Mouse (Mus musculus): ENCODE measurements at regions not wholly inside any gene's neighbourhood (a gene's known extent, or its start where the extent isn't known, plus 50 kb on each side); places are given as distances from the start of the nearest gene placed in this dataset.

DNA sequence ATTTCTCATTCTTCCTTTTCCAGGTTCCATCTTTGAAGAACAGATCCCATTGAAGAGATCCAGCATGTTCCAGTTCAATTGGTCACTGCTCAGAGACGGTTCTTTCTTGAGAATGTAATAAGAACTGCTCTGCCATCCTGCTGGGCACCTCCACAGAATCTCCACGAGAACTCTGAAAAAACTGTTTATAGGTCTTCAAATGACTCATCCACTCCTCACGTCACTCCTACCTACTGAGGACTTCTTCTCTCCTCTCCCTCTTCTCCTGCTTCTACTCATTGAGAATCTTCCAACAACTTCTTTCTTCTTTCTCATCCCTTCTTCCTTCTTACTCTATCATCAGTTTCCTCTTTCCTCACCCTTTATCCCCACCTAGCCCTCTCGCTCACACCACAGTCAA, 294.6 kb upstream of the Adgrl2 start:
- no peak for DNase-seq (ENCODE audit: low spot score in 2 of 2)

DNA sequence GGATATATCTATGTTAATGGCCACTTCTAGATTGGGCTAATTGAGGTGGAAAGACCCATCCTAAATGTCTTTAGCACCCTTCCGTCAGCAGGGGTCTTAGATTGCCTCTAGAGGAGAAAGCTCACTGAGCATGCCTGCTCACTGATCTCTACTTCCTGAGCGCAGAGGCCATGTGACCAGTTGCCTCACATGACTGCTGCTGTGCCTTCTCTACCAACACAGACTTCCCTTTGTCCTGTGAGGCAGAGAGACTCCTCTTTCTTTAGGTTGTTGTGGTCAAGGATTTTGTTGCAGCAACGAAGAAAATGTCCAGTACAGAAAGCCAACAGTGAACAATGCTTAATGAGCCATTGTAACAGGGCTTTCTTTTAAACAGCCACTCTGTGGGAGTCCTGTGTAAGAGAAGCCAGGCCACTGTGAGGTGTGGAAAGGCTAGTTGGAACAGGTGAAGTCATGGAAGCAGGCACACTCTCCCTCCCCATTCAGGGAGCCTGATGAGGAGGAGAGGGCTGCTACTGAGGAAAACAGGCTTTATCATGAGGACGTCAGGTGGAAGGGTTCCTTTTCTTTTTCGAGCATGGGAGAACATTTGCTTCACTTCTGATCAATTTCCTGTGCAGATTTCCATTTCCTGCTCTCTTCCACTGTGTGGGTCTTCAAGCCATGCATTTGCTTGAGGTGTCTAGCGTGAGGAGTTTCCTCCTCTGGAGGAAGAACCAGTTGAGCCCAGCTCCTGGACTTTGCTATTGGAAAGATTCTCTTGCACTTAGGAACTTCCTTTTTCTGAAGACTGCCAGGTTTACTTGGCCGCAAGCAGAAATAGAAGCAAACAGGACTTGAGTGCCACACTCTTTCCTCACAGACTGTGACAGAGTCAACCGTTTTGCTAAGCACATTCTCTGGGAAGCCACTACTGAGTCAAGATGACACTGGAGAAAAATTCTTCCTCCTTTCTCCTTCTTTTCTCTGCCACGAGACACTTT, 290.7 kb upstream of the Adgrl2 start:
- no peak for DNase-seq (ENCODE audit: low spot score in 2 of 2)

DNA sequence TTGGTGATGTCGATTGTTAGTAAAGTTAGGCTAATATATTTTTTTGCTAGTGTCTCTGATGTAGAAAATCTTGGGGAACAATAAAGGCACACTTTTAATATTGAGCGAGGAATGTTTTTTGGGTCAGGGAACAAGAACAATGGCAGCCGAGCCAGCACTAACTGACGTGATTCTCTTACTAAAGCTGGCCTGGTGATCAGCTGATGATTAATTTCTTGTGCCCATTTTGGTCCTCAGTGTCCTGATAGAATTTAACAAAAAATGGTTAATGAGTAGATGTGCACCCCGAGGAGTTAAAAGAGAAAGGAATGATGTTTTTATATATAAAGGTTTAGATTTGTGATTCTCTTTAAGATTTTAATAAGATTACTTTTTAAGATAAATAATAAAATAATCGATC, 289.0 kb upstream of the Adgrl2 start:
- DNase-seq (ENCODE audit: low spot score in 2 of 2), result no peak

DNA sequence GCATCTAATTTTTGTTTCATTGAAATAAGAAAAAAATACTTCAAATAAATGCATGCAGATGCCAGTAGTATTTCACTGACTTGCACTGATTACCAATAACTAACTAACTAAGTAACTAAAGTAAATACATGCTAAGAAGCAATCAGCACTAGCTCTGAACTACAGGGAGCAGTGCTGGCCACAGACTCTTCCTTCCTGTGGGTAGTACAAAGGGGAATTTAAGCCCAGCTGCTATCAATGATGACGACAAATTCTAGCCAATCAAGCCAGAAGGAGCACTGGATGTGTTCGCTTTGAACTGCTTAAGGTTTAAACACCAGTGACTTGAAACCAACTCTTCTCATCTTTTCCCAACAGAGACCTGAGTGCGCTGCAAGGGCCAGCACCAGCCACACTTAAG, 287.5 kb upstream of the Adgrl2 start:
- DNase-seq (ENCODE audit: low spot score in 2 of 2), result no peak

DNA sequence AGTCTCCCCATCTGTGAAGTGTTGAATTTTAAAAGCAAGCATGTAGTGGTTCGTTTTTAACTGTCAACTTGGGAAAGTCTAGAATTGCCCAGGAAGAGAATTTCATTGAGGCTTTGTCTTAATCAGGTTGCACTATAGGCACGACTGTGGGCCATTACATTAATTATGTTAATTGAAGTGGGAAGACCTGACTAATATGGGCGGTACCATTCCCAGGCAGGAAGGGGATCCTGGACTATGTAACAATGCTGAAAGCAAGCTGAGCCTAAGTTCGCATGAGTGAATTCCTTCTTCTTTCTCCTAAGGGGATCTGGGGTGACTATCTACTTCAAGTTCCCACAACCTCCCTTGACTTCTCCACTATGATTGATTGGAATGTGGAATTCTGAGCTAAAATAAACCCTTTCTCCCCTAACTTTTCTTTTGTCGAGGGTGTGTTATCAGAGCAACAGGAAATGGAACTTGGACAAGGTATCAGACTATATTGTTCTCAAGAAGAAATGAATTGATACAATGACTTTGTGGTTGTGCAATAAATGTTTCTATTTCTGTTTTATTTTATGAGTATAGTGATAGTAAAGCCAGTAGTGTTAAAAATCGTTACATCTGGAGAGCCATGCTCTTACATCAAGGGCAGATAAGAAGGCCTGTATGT, 285.2 kb upstream of the Adgrl2 start:
- DNase-seq (ENCODE audit: low spot score in 2 of 2), result no peak

DNA sequence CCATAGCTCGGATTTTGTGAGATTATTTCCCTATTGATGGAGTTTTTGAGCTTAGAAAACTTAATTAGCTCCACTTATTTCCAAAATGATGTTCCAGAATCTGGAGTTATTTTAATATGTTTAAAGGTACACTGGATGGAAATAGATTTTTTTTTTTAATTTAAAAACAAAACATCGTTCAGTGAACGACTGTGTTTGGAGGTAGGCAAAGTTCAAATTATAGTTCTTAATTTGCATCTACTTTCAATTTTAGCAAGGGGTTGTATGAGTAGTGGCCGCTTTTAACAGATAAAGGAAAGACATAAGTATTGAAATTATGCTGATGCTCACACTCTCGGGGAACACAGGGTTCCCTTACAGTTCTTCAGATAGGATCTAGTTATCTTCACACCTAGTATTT, 284.6 kb upstream of the Adgrl2 start:
- DNase-seq (ENCODE audit: low spot score in 2 of 2), result no peak

DNA sequence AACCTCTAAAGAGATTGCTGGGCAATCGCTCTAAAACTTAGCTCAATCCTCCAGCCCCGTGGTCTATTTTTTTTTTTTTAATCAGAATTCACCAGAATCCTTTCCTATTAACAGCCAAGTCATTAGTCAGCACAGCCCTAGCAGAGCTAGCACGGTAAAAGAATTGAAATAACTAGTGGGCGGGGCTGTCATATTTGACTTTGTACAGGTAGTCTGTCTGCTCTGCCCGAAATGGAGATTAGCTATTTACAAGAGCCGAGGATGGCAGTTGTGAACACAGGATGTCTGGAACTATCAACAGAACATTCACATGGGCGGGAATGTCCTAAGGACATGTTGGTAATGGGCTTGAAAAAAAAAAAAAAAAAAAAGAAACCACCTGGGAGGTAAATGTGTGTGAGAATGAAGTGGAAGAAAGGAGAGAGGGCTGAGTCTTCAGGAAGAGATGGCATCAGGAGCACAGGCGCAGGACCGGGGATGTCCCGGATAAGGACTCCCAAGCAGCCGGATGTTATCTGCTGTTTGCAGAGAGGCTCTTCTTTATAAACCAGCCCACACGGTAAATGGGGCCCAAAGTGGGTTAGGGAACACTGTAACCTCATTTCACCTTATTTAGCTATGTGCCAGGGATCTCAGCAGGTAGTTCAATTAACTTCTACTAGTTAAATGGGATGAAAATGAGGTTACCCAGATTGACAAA, 283.8 kb upstream of the Adgrl2 start:
- no peak for DNase-seq (ENCODE audit: low spot score in 2 of 2)

DNA sequence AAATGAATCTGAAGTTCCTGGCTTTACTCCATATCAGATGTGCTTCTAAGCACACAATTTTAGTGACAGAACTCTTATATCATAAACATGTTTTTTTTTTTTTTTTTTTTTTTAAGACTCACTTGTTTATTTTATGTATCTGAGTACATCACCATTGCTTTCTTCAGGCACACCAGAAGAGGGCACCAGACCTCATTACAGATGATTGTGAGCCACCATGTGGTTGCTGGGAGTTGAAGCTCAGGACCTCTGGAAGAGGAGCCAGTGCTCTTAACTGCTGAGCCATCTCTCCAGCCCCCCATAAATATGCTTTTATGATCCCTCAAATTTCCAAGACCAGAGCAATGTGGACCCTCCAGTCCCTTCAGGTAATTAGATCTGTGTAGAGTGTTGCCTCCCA, 280.1 kb upstream of the Adgrl2 start:
- no peak for DNase-seq (ENCODE audit: low spot score in 2 of 2)

DNA sequence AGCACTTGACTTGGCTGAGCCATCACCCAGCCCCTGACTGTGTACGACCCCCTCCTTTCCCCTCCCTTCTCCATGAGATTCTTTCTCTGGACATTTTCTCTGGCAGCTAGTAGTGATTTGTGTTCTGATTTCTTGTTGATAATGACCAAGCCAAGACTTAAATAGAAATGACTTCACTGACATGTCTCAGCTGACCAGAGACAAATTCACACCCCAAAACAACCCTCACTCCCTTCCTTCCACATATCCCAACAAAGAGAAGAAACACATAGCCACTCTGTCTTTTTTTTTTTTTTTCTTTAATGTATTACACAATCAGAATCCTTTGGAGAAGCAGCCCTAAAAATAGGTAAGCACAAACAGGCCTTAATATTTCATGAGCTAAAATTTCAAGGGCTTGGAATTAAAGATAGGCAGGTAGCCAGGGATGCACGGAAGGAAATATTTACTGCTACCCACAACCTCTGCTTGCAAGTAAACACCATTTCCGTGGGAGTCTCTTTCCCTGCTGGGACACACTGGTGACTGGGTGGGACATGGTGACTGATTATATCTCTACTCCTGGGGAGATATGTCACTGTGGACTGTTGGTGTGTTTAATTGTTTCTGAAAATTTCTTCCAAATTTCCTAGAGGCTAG, 272.1 kb upstream of the Adgrl2 start:
- no peak for DNase-seq (ENCODE audit: low spot score in 2 of 2)

DNA sequence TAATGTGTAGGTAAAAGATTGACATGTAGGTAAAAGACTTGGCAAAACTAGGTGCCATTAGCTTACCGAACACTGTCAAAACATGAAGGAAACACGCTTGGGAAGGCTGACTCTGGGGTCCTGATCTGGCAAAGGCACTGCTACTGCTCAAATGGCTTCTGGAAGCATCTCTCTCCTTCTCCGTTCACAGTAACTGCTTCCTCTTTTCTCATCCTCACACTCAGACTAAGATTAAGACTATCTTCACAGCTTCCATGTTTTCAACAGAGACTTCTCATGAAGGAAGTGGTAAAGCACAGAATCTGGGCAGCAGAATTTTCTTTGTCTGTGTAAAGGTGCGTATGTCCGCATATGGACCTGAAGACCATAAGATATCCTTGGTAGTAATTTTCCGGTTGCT, 271.4 kb upstream of the Adgrl2 start:
- DNase-seq (ENCODE audit: low spot score in 2 of 2), result no peak

DNA sequence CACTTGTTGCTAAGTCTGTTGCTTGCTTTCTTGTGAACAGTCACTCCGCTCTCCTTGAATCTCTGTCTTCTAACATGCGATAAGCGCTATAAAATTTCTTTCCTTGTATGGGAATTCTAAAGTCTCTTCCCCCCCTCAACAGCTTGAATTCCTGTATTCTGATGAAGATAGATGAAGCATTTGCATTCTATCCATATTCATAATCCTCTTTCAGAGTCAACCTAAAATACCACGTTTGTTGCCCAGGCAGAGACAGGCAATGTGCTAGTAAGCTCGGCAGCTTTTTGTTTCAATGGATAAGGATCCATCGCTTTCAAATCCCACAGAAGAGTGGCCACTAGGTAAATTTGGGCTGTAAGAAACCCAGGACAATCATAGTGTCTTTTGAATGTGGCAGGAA, 268.5 kb upstream of the Adgrl2 start:
- no peak for DNase-seq (ENCODE audit: low spot score in 2 of 2)

DNA sequence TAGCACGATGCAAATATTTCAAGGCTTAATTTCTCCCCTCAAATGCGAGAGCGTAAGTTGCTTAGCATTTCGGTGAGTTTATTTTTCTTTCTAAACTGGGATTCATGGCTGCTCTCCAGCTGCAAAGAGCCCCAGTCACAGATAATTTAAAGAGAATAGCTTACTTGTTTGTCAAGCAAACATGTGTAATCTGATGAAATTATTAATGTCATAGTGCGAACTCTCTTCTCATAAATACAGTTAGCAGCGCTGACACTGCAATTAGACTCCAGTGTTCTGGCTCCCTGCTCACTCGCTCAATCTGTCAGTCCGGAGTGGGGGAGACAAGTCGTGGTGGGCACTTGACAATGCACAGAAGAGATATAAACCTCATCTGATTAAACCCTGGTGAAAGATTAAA, 266.5 kb upstream of the Adgrl2 start:
- DNase-seq (ENCODE audit: low spot score in 2 of 2), result no peak

DNA sequence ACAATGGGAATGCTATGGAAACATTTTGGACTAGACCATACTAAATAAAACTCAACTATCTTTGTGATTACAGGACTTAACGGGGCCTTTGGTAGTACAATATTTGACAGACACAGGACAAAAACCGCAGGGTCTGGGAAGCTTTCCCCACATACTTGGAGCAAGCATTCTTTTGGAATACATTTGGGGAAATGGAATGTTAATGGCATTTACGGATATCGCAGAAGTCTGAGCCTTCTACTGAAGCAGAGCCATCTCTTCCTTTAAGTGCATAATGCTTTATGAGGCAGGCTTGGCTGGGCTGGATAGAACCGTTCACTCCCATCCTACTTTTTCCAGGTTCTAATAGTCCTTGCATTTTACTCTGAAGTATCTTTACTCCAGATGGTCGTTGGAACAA, 262.7 kb upstream of the Adgrl2 start:
- no peak for DNase-seq (ENCODE audit: low spot score in 2 of 2)

DNA sequence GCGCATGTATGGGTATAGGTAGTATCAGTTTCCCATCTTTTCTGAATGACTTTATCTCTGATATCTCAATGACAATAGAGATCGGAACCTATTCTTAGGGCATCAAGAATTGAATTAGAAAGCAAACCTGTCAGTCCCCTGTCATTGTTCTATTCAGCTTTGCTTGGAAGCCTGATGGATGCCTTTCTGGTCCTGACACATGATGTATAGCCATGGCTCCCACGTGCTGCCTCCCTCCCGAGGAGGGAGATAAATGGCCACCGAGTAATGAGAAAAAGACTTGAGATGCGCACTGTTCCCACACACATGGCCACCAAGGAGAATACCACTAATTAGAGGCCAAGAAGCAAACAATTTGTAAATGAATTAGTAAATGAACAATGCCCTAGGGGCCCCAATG, 261.8 kb upstream of the Adgrl2 start:
- no peak for DNase-seq (ENCODE audit: low spot score in 2 of 2)

DNA sequence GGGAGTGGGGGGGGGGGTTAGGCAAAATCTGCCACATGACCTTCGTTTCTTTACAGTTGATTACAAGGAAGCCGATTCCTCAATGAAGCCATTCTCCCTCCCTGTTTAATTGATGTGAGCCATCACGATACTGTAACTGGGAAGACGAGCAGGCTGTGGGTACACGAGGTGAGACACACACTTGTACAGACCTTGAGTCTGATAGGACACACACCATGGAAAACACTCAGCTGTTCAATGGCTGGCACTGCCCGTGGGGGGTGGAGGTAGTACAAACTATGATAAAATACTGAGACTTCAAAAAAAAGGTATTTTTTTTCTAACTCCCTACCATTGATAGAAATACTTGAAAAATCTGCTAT, 257.3 kb upstream of the Adgrl2 start:
- no peak for DNase-seq (ENCODE audit: low spot score in 2 of 2)

DNA sequence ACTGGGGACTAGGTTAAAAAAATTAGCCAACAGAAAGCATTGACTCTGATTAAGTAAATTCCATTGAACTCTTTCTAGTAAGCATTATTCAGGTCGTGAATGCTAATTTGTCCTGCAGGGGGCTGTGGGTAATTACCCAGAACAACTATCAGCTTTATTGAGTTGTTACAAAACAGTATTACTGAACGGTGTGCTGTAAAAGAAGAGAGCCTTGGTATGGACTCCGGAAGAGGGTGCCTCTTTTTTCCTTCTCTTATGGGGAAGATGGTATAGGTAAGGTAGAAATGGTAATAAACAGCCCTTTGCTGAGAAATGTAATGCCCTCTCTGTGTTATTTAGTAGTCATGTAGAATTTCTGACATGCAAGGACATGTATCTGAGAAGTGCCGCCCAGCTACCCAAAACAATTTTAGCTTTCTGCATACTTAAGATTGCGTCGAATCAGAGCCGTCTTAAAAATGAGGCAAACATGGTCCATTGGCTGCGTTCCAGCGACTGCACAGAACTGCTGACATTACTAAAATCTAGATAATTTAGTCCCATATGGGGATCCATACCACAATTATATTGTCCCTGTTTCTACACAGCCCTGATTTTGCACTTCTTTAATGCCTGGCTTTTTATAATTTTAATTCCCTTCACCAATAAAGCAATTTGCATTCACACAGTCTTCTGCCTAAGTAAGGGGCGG, 256.7 kb upstream of the Adgrl2 start:
- DNase-seq (ENCODE audit: low spot score in 2 of 2), result no peak

DNA sequence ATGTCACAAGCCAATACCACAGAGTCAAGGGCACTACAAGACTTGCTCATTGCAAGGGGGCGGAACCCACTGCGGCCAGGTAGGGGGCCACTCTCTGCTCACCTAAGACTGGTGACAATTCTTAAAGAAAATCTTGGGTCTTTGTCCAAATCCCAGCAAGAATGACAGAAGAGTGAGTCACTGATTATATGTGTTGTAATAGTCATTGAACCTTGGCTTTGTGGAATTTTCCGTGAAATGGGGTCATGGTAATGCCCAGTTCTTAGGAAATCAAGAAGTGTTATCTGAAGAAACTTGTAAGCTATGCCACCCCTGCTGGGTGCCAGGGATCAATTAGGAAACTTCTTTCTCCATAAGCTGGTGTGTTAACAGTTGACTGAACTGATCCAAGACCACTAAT, 249.3 kb upstream of the Adgrl2 start:
- DNase-seq (ENCODE audit: low spot score in 2 of 2), result no peak

DNA sequence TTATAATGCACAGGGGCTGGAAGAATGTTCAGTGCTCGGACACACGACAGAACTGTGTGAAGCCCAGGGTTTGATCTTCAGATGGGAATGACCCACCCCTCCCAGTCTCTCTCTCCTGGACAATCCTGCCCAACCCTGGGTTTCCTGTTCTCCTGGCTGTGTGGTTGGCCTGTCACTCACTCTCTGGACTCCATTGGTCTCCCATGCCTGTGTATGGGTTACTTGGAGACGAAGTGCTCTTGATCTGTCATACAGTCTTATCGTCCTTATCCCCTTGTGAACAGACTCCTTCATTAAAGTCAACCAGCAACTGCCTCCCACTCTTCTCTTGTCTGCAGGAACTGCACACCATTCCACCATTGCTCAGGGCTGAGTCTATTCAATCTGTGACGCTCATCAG, 247.7 kb upstream of the Adgrl2 start:
- DNase-seq (ENCODE audit: low spot score in 2 of 2), result no peak

DNA sequence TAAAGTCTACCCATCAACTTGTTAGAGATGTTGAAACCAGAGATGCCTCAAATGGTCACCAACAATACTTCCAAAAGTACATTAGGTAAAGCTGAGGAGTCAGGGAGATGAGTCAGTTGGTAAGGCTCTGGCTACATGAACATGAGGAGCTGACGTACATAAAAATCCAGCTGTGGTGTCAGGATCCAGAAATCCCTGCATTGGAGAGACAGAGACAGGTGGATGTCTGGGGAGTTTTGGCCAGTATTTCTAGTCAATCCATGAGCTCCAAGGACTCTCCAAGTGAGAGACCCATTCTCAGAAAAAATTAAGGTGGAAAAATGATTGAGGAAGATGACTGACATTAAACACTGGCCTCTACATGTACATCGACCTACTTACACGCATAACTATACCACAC, 244.8 kb upstream of the Adgrl2 start:
- DNase-seq (ENCODE audit: low spot score in 2 of 2), result no peak

DNA sequence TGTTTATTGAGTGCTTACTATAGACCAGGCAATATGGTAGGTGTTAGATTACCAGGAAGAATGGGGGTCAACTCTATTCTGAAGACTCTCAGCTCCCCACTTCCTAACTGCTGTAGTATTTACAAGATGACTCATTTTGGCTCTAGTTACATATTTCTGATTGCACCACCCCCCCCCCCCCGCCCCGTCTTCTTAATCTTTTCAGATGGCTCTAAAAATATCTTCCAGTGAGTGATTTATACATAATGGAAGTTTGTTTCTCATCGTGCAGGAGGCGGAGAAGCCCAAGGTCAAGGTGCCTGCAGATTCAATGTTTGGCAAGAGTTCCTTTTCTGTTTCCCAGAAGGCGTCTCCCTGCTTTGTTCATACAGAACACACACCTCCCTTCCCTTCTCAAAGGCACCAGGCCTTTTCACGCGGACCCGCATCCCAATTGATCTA, 243.4 kb upstream of the Adgrl2 start:
- no peak for DNase-seq (ENCODE audit: low spot score in 2 of 2)

DNA sequence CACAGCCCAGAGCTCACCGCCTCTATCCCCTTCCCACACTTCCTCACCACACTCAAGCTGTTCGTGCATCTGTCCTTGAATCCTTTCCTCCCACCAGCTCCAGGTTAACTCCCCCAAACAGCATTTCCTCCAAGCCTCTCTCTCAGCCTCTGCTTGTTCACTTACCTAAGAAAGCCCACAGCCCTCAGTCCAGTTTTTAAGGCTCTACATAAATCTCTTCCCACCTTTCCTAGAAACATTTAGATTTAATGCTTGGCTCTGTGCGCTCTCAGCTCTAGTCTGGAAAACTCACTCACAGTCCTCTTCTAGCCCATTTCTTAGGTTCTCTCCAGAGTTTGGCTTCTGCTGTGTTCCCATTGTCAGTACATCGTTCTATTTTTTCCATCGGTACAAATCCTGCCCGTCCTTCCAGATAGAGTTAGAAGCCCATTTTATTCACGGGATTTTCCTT, 242.9 kb upstream of the Adgrl2 start:
- DNase-seq (ENCODE audit: low spot score in 2 of 2), result no peak
